Mouse (Mus musculus) thymus, adult 2 months (tissue): ENCODE data around the gene Il2rb.

ENCODE experiments used
- CTCF ChIP-seq: fragments of 200-500 bp; IDR thresholded peaks from 2 replicates; pipeline ENCODE4 v1.5.1; 2012; ENCODE audit warnings: mild to moderate bottlenecking, control low read depth, low read length, moderate library complexity, borderline replicate concordance; ENCODE audit not compliant: control insufficient read depth, poor library complexity, insufficient read depth; ENCODE audit errors: extremely low read depth
- POLR2A ChIP-seq: fragments of 200-500 bp; IDR thresholded peaks from 2 replicates; pipeline ENCODE4 v1.6.1; 2012; ENCODE audit warnings: mild to moderate bottlenecking, low read length, control low read depth, moderate library complexity; ENCODE audit not compliant: control insufficient read depth, poor library complexity, insufficient read depth; ENCODE audit errors: extremely low read depth

- no peak for TF ChIP-seq CTCF
- no peak for TF ChIP-seq POLR2A
These were observed 45.2 kb downstream of the Il2rb start for GRCm38 (mm10) chr15:78449694-78450418.
